Comparison of ENCODE assay signal across 18 mouse cellular contexts in genomic region chr1:161765932-161766331, GRCm38 (mm10). TPM values are rescaled to one million over a fixed set of nuclear protein-coding genes. Genes with fewer than 3 reads are reported as not detected.
DNase-seq lines count a peak whose midpoint lies in the region; ATAC-seq and TF ChIP-seq lines count a peak whose summit lies in the region.
"Had no signal": no experiment of that assay in that cellular context is flagged by ENCODE, and none has a peak within 500 bp of the region (broad histone marks: within the 10 kb centered on the region; RNA-seq: fewer than 3 reads in every experiment).

No protein-coding gene starts in this region.

- WGBS in hindbrain, embryonic 12.5 days: 45% methylated on average over 5 of the region's 5 CpGs

- no peak overlapping the region for H3K4me3 ChIP-seq in hindbrain, embryonic 12.5 days
- no peak overlapping the region for H3K4me3 ChIP-seq in layer of hippocampus, adult 2 months
- H3K4me3 ChIP-seq: embryonic facial prominence, embryonic 15.5 days; limb, embryonic 12.5 days; myocyte had no signal

- H3K4me1 ChIP-seq in hindbrain, embryonic 12.5 days: no peaks in the 10 kb centered on the region
- H3K4me1 ChIP-seq: embryonic facial prominence, embryonic 15.5 days; limb, embryonic 12.5 days had no signal

- H3K9ac ChIP-seq in hindbrain, embryonic 12.5 days: no peak overlapping the region
- H3K9ac ChIP-seq: embryonic facial prominence, embryonic 15.5 days; heart, embryonic 13.5 days; limb, embryonic 12.5 days had no signal

- H3K9me3 ChIP-seq in hindbrain, embryonic 12.5 days (replicated peaks): no peaks in the 10 kb centered on the region
- H3K9me3 ChIP-seq: embryonic facial prominence, embryonic 15.5 days; heart, embryonic 13.5 days; limb, embryonic 12.5 days had no signal

- no peak for TF ChIP-seq CTCF in layer of hippocampus, adult 2 months (conservative IDR thresholded peaks at IDR 0.05)

- no peaks in the 10 kb centered on the region for H3K36me3 ChIP-seq in hindbrain, embryonic 12.5 days
- H3K36me3 ChIP-seq: embryonic facial prominence, embryonic 15.5 days; heart, embryonic 13.5 days; limb, embryonic 12.5 days had no signal

- no peak overlapping the region for H3K4me2 ChIP-seq in hindbrain, embryonic 12.5 days (replicated peaks)
- H3K4me2 ChIP-seq: limb, embryonic 12.5 days had no signal

- no peak overlapping the region for H3K27ac ChIP-seq in hindbrain, embryonic 12.5 days
- H3K27ac ChIP-seq in layer of hippocampus, adult 2 months: no peak overlapping the region
- H3K27ac ChIP-seq: embryonic facial prominence, embryonic 15.5 days; heart, embryonic 13.5 days; kidney, postnatal 0 days; limb, embryonic 12.5 days had no signal

- no peaks in the 10 kb centered on the region for H3K27me3 ChIP-seq in hindbrain, embryonic 12.5 days
- H3K27me3 ChIP-seq: embryonic facial prominence, embryonic 15.5 days; heart, embryonic 13.5 days; limb, embryonic 12.5 days had no signal

- peak; percentile 34 for ATAC-seq in neutrophil, adult 5-6 weeks (ENCODE audit: extremely low read depth, insufficient number of reproducible peaks, low FRiP score, poor library complexity, severe bottlenecking)
- no peak for ATAC-seq in hindbrain, embryonic 12.5 days (ENCODE audit: low FRiP score)
- ATAC-seq: forebrain, embryonic 14.5 days; hindbrain, embryonic 16.5 days had no signal

- DNase-seq in CD4-positive helper T cell, adult 2 months (ENCODE audit: low read depth, low spot score): peak; percentile 88
- DNase-seq in T-cell, adult 2 months (ENCODE audit: low spot score): peak; percentile 95
- peak; percentile 77 for DNase-seq in thymus, postnatal 0 days (ENCODE audit: low spot score)
- no peak for DNase-seq in layer of hippocampus, adult 2 months (ENCODE audit: low spot score in 2 of 2)
- no peak for DNase-seq in liver
- DNase-seq: cerebellum, adult 11-12 months; gastrocnemius, postnatal 10 days; lung, adult 2 months had no signal

RNA-seq across cellular contexts. Expression of gene Fasl, which starts 22.4 kb away (rescaled TPM):
- 1.5 and 4.5 TPM in 2 replicates for total RNA-seq in neutrophil, adult 5-6 weeks (2017)
- polyA plus RNA-seq in thymus, postnatal 0 days (2015; fragmentation: Nextera tagmentation; extraction: Ambion mirVana): 1.1 and 1.4 TPM in 2 replicates
- 0.20 and 0.21 TPM in 2 replicates for polyA plus RNA-seq in hindbrain, embryonic 12.5 days (2016; fragmentation: Nextera tagmentation; extraction: Ambion mirVana)
- total RNA-seq in layer of hippocampus, adult 2 months (2021): under 1 TPM in 1 of 2 experiments, not detected in 1; 0.28 TPM
- total RNA-seq: gastrocnemius, postnatal 10 days; layer of hippocampus, postnatal 14 days had no signal
- polyA plus RNA-seq: embryonic facial prominence, embryonic 15.5 days; heart, embryonic 13.5 days; kidney, postnatal 0 days; limb, embryonic 12.5 days; myocyte had no signal

Comparison
In these comparisons a context has a peak if more than half of its experiments do, and no peak if none do; other contexts are left out.
1. DNase-seq: peak in CD4-positive helper T cell, adult 2 months (single experiment), T-cell, adult 2 months (single experiment) and thymus, postnatal 0 days (single experiment); none in layer of hippocampus, adult 2 months (0 of 2) and liver (single experiment).